Mouse (Mus musculus): Measurements from ENCODE around the gene Mettl7a3. TPM values are rescaled to one million over a fixed set of nuclear protein-coding genes. Genes with fewer than 3 reads are reported as not detected.

Mettl7a3 gene
- polyA plus RNA-seq, 1 experiment = not detected

DNA sequence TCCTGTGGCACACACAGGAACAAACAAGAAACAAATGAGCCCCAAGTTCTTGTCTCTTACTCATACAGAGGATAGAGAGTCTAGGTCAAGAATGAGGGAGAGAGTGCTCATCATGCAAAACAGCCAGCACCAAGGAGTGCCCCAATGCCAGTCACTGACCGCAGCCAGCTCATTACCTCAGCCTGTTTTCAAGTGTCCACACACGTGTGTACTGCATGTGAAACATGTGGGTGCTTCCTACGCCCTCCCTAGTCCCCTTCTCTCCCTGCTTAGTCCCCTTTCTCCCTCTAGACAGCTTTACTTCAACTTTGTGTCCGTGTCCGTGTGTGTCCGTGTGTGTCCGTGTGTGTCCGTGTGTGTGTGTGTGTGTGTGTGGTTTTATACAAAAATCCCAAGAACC, 44.9 kb downstream of the Mettl7a3 start:
- Histone ChIP-seq H3K4me2 (ENCODE audit: low read depth) (no peak overlapping the region), H3K27me3 (ENCODE audit: control insufficient read depth, insufficient read depth, insufficient read length) (peaks cover 6% of the 10 kb centered on the region), H3K36me3 (ENCODE audit: control insufficient read depth, insufficient read depth) (no peaks in the 10 kb centered on the region), H3K4me3 (no peak overlapping the region), H3ac (ENCODE audit: control insufficient read depth, insufficient read length) (no peak overlapping the region), H3K79me2 (ENCODE audit: control insufficient read depth, insufficient read depth) (no peaks in the 10 kb centered on the region)
- TF ChIP-seq CEBPB (IDR thresholded peaks at IDR 0.05; ENCODE audit: insufficient read depth, poor library complexity, severe bottlenecking) = no peak
- TF ChIP-seq POLR2A (IDR thresholded peaks at IDR 0.05; ENCODE audit: insufficient read length, low read depth) = no peak
- TF ChIP-seq E2F4 (IDR thresholded peaks at IDR 0.05; ENCODE audit: insufficient read depth) = no peak
- no peak for TF ChIP-seq MAX (IDR thresholded peaks at IDR 0.05; ENCODE audit: low read depth)
- no peak for TF ChIP-seq POLR2AphosphoS2 (IDR thresholded peaks at IDR 0.05; ENCODE audit: insufficient read length, low read depth)
- no peak for TF ChIP-seq REST (IDR thresholded peaks at IDR 0.05; ENCODE audit: insufficient read depth, insufficient read length)
- TF ChIP-seq MYOG (IDR thresholded peaks at IDR 0.05; ENCODE audit: control insufficient read depth in 1 of 3, insufficient read depth in 1 of 3, insufficient read length in 2 of 3, low read depth in 2 of 3) = no peak
- TF ChIP-seq MYOD1 (IDR thresholded peaks at IDR 0.05; ENCODE audit: control insufficient read depth in 1 of 3, insufficient read length in 2 of 3, low read depth in 2 of 3) = no peak
- TF ChIP-seq USF1 (IDR thresholded peaks at IDR 0.05; ENCODE audit: low read depth) = no peak
- no peak for TF ChIP-seq TCF12 (IDR thresholded peaks at IDR 0.05; ENCODE audit: insufficient read depth, poor library complexity, severe bottlenecking)
- no peak for TF ChIP-seq SRF (IDR thresholded peaks at IDR 0.05; ENCODE audit: control insufficient read depth, insufficient read length, low read depth)
- TF ChIP-seq TCF3 (IDR thresholded peaks at IDR 0.05; ENCODE audit: insufficient read length, low read depth) = no peak

DNA sequence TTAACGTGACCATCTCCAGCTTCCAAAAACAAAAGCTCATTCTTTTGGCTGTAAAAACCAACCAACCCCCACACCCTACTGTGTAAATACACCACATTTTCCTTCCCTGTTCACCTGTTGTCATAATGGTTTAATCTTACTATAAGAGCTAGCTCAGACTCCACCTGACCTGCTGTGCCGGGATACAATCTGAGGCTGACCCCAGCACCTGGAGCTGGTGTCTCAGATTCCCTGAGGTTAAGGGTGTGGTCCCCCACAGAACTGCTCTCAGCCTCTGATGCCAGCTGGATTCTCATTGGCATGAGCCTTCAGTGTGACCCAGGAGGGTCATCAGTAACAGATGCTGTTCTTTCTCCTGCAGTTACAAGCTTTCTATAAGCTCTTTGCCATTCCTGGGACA, 45.4 kb downstream of the Mettl7a3 start:
- Histone ChIP-seq H3K4me2 (ENCODE audit: low read depth) (no peak overlapping the region), H3K36me3 (ENCODE audit: control insufficient read depth, insufficient read depth) (no peaks in the 10 kb centered on the region), H3K79me2 (ENCODE audit: control insufficient read depth, insufficient read depth) (no peaks in the 10 kb centered on the region), H3K4me3 (no peak overlapping the region), H3K27me3 (ENCODE audit: control insufficient read depth, insufficient read depth, insufficient read length) (peaks cover 6% of the 10 kb centered on the region), H3ac (ENCODE audit: control insufficient read depth, insufficient read length) (no peak overlapping the region)
- TF ChIP-seq POLR2A (IDR thresholded peaks at IDR 0.05; ENCODE audit: insufficient read length, low read depth) (no peak), MYOD1 (IDR thresholded peaks at IDR 0.05; ENCODE audit: control insufficient read depth in 1 of 3, insufficient read length in 2 of 3, low read depth in 2 of 3) (peak in 1 of 3 experiments; percentile 58), USF1 (IDR thresholded peaks at IDR 0.05; ENCODE audit: low read depth) (no peak), E2F4 (IDR thresholded peaks at IDR 0.05; ENCODE audit: insufficient read depth) (no peak), SRF (IDR thresholded peaks at IDR 0.05; ENCODE audit: control insufficient read depth, insufficient read length, low read depth) (no peak), MAX (IDR thresholded peaks at IDR 0.05; ENCODE audit: low read depth) (no peak), REST (IDR thresholded peaks at IDR 0.05; ENCODE audit: insufficient read depth, insufficient read length) (no peak), TCF12 (IDR thresholded peaks at IDR 0.05; ENCODE audit: insufficient read depth, poor library complexity, severe bottlenecking) (peak; percentile 30), CEBPB (IDR thresholded peaks at IDR 0.05; ENCODE audit: insufficient read depth, poor library complexity, severe bottlenecking) (no peak), POLR2AphosphoS2 (IDR thresholded peaks at IDR 0.05; ENCODE audit: insufficient read length, low read depth) (no peak), TCF3 (IDR thresholded peaks at IDR 0.05; ENCODE audit: insufficient read length, low read depth) (no peak), MYOG (IDR thresholded peaks at IDR 0.05; ENCODE audit: control insufficient read depth in 1 of 3, insufficient read depth in 1 of 3, insufficient read length in 2 of 3, low read depth in 2 of 3) (peak in 2 of 3 experiments; percentile 3 to 74)

DNA sequence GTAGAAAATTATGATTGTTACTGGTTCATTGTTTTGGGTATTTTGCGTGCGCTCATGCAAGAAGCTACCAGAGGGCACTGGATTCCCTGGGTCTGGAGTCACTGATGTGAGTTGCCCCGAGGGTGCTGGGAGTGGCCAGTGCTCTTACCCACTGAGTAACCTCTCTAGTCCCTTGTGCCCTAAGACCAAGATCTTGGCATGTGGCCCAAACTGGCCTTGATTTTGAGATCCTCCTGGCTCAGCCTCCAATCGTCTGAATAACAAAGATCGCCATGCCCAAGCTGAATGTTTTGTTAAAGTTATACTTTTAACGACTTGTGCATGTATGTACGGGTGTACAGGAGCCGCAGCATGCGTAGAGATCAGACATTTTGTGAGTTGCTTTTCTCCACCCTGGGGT, 51.0 kb downstream of the Mettl7a3 start:
- Histone ChIP-seq H3K27me3 (ENCODE audit: control insufficient read depth, insufficient read depth, insufficient read length) (peaks cover 6% of the 10 kb centered on the region), H3K4me2 (ENCODE audit: low read depth) (no peak overlapping the region), H3K36me3 (ENCODE audit: control insufficient read depth, insufficient read depth) (no peaks in the 10 kb centered on the region), H3K79me2 (ENCODE audit: control insufficient read depth, insufficient read depth) (no peaks in the 10 kb centered on the region), H3ac (ENCODE audit: control insufficient read depth, insufficient read length) (no peak overlapping the region), H3K4me3 (no peak overlapping the region)
- no peak for TF ChIP-seq TCF12 (IDR thresholded peaks at IDR 0.05; ENCODE audit: insufficient read depth, poor library complexity, severe bottlenecking)
- TF ChIP-seq MYOG (IDR thresholded peaks at IDR 0.05; ENCODE audit: control insufficient read depth in 1 of 3, insufficient read depth in 1 of 3, insufficient read length in 2 of 3, low read depth in 2 of 3) = no peak
- no peak for TF ChIP-seq CEBPB (IDR thresholded peaks at IDR 0.05; ENCODE audit: insufficient read depth, poor library complexity, severe bottlenecking)
- no peak for TF ChIP-seq POLR2AphosphoS2 (IDR thresholded peaks at IDR 0.05; ENCODE audit: insufficient read length, low read depth)
- no peak for TF ChIP-seq REST (IDR thresholded peaks at IDR 0.05; ENCODE audit: insufficient read depth, insufficient read length)

DNA sequence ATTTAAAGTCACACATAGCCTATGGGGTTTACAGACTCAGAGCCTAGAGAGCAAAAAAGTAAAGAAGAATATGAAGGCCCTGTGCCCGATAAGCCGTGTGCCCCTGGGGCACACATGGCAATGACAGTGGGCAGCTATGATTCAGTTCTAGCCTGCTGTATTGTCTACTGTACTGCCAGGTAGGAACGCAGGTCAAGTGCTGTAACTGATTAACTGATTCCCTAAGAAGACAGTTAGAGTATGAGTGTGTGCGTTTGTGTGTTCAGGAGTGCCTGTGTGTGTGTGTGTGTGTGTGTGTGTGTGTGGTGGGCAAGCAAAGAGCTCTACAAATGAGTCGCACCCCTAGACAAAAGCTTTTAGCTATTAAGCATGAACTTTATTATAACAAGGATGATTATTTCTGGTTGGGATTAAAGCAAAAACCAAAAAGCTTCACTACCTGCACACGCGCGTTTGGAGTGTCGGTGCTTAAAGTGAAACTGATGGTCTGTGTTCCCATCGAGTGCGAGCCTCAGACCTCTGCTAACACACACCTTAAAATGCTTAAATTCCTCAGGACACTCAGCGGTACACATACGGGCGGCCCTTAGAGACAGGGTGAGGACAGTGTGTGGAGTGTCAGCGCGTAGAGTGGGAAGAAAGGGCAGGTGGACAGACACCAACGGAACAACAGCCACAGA, 53.0 kb downstream of the Mettl7a3 start:
- H3K36me3 ChIP-seq (ENCODE audit: control insufficient read depth, insufficient read depth) = no peaks in the 10 kb centered on the region
- no peaks in the 10 kb centered on the region for H3K79me2 ChIP-seq (ENCODE audit: control insufficient read depth, insufficient read depth)
- TF ChIP-seq MYOG (IDR thresholded peaks at IDR 0.05; ENCODE audit: control insufficient read depth in 1 of 3, insufficient read depth in 1 of 3, insufficient read length in 2 of 3, low read depth in 2 of 3) (no peak), POLR2AphosphoS2 (IDR thresholded peaks at IDR 0.05; ENCODE audit: insufficient read length, low read depth) (peak; percentile 11)
- H3K4me3 ChIP-seq = no peak overlapping the region
- H3ac ChIP-seq (ENCODE audit: control insufficient read depth, insufficient read length) = no peak overlapping the region
- H3K27me3 ChIP-seq (ENCODE audit: control insufficient read depth, insufficient read depth, insufficient read length) = peaks cover 6% of the 10 kb centered on the region
- no peak overlapping the region for H3K4me2 ChIP-seq (ENCODE audit: low read depth)

DNA sequence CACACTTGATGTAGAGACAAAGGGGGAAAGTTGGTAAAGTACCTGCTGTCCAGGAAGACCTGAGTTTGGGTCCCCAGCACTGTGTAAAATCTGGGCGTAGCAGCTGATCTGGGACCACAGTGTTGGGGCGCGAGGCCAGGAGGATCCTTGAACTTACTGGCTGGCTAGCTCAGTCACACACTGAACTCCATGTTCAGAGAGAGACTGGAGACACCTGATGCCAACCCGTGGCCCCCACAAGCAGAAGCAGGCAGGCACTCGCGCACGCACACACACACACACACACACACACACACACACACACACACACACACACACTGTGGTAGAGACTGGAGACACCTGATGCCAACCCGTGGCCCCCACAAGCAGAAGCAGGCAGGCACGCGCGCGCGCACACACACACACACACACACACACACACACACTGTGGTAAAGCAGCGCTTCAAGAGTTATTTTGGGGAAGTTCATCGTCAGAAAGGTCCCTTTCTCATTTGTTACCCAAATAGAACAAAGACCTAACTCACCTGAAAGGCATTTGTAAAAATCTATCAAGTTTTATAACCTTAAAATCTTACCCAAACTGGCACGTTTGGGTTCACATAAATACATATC, 53.6 kb downstream of the Mettl7a3 start:
- Histone ChIP-seq H3ac (ENCODE audit: control insufficient read depth, insufficient read length) (no peak overlapping the region), H3K79me2 (ENCODE audit: control insufficient read depth, insufficient read depth) (no peaks in the 10 kb centered on the region), H3K4me2 (ENCODE audit: low read depth) (no peak overlapping the region), H3K27me3 (ENCODE audit: control insufficient read depth, insufficient read depth, insufficient read length) (peaks cover 6% of the 10 kb centered on the region), H3K36me3 (ENCODE audit: control insufficient read depth, insufficient read depth) (peaks cover 1% of the 10 kb centered on the region), H3K4me3 (no peak overlapping the region)
- TF ChIP-seq MYOD1 (IDR thresholded peaks at IDR 0.05; ENCODE audit: control insufficient read depth in 1 of 3, insufficient read length in 2 of 3, low read depth in 2 of 3) (no peak), USF1 (IDR thresholded peaks at IDR 0.05; ENCODE audit: low read depth) (no peak), SRF (IDR thresholded peaks at IDR 0.05; ENCODE audit: control insufficient read depth, insufficient read length, low read depth) (no peak), POLR2A (IDR thresholded peaks at IDR 0.05; ENCODE audit: insufficient read length, low read depth) (no peak), POLR2AphosphoS2 (IDR thresholded peaks at IDR 0.05; ENCODE audit: insufficient read length, low read depth) (peak; percentile 51), TCF12 (IDR thresholded peaks at IDR 0.05; ENCODE audit: insufficient read depth, poor library complexity, severe bottlenecking) (no peak)

Data from myocyte (in vitro differentiated cells).